Mouse (Mus musculus): ENCODE data around the gene Limch1. TPM values are rescaled to one million over a fixed set of nuclear protein-coding genes. Genes with fewer than 3 reads are reported as not detected.

Limch1 gene
- total and polyA plus RNA-seq, 3 experiments, result 0.05 TPM; not detected in 2

DNA sequence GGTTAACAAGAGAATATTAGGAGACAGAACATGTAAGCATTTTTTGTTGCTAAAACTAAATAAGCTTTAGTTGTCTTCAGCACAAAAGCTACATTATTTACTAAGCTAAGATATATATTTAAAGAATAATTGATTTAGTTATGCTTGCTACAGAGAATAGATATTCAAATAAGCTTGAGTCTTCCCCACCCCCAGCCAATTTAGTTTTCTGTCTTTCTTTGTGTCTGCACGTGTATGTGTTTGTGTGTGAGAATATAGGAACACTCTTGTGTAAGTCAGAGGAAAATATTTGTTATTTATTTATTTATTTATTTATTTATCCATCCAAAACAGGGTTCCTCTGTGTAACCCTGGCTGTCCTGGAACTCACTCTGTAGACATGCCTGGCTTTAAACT is 14.3 kb upstream of the Limch1 start:
- no peaks in the 10 kb centered on the region for H3K27me3 ChIP-seq (replicated peaks)
- no peak overlapping the region for H3K4me3 ChIP-seq (replicated peaks in 1 of 3; ENCODE audit: low read depth in 2 of 3, low read length in 2 of 3, poor library complexity in 1 of 3)
- in situ Hi-C loops (cut with MboI; ENCODE audit: low pct_ligation_motif_present, low pct_unique_long_range_greater_than_20kb, low sequenced_read_pairs) (no loop called here), dilution Hi-C loops (cut with MboI; ENCODE audit: extremely low pct_ligation_motif_present, extremely low pct_unique_long_range_greater_than_20kb, low sequenced_read_pairs) (no loop called here)
- TF ChIP-seq MXI1 (IDR thresholded peaks at IDR 0.05; ENCODE audit: low read depth, low read length) (no peak), CHD2 (IDR thresholded peaks at IDR 0.05; ENCODE audit: low read length) (no peak), CHD1 (IDR thresholded peaks at IDR 0.05; ENCODE audit: low read depth, low read length) (no peak), TCF12 (IDR thresholded peaks at IDR 0.05; ENCODE audit: low read depth, low read length) (no peak), USF2 (conservative IDR thresholded peaks at IDR 0.05; ENCODE audit: low read depth, low read length) (no peak), E2F4 (IDR thresholded peaks at IDR 0.05; ENCODE audit: insufficient replicate concordance, low read depth, low read length) (no peak), RCOR1 (conservative IDR thresholded peaks at IDR 0.05; ENCODE audit: low read depth, low read length) (no peak), MAZ (IDR thresholded peaks at IDR 0.05; ENCODE audit: low read depth, low read length) (no peak), JUN (IDR thresholded peaks at IDR 0.05; ENCODE audit: insufficient read depth, low read depth, low read length) (no peak), ZC3H11A (IDR thresholded peaks at IDR 0.05; ENCODE audit: low read depth, low read length) (no peak), TBP (conservative IDR thresholded peaks at IDR 0.05; ENCODE audit: low read depth, low read length) (no peak), ELF1 (IDR thresholded peaks at IDR 0.05; ENCODE audit: low read depth, low read length) (no peak), MAX (IDR thresholded peaks at IDR 0.05; ENCODE audit: low read length) (no peak), NRF1 (IDR thresholded peaks at IDR 0.05; ENCODE audit: low read depth, low read length) (no peak), MYC (IDR thresholded peaks at IDR 0.05; ENCODE audit: low read depth, low read length) (no peak), GABPA (IDR thresholded peaks at IDR 0.05; ENCODE audit: insufficient replicate concordance, low read depth, low read length) (no peak), UBTF (IDR thresholded peaks at IDR 0.05; ENCODE audit: low read depth, low read length) (no peak), ZMIZ1 (IDR thresholded peaks at IDR 0.05; ENCODE audit: low read depth, low read length) (no peak), JUND (conservative IDR thresholded peaks at IDR 0.05; ENCODE audit: low read depth, low read length) (no peak), RAD21 (IDR thresholded peaks at IDR 0.05; ENCODE audit: low read depth, low read length) (no peak)
- no peak for DNase-seq (ENCODE audit: extremely low read depth)
- no peak overlapping the region for H3K27ac ChIP-seq (ENCODE audit: insufficient read depth, low read depth)
- H3K36me3 ChIP-seq (replicated peaks in 1 of 2; ENCODE audit: control insufficient read depth in 1 of 2, insufficient read depth in 1 of 2, low read length in 1 of 2), result no peaks in the 10 kb centered on the region
- no peaks in the 10 kb centered on the region for H3K79me2 ChIP-seq (replicated peaks; ENCODE audit: control insufficient read depth, extremely low read depth, insufficient read depth, poor library complexity, severe bottlenecking)
- no peak overlapping the region for H3K4me2 ChIP-seq (ENCODE audit: insufficient read depth, low read depth, poor library complexity, severe bottlenecking)
- no peak overlapping the region for H3K9ac ChIP-seq (ENCODE audit: insufficient read depth, low read depth)
- no peaks in the 10 kb centered on the region for H3K9me3 ChIP-seq (replicated peaks; ENCODE audit: low read length)
- H3K4me1 ChIP-seq (ENCODE audit: control insufficient read depth in 1 of 2, insufficient read depth in 2 of 2), result peaks cover 0 to 12% of the 10 kb centered on the region in 2 experiments; a peak in 2 of 4 replicates

DNA sequence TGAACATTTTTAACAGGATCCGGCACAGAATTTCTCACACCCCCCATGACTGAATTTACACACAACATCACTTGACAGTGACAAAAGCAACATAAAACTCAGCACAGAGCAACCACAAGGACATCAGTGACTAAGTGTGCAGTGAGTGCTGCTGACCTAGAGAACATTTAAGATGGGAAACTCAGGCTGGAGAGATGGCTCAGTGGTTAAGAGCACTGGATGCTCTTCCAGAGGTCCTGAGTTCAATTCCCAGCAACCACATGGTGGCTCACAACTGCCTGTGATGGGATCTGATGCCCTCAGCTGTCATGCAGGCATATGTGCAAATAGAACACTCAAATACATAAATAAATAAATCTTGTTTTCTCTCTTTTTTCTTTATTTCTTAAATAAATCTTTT is 12.1 kb upstream of the Limch1 start:
- no peaks in the 10 kb centered on the region for H3K36me3 ChIP-seq (replicated peaks in 1 of 2; ENCODE audit: control insufficient read depth in 1 of 2, insufficient read depth in 1 of 2, low read length in 1 of 2)

More for the DNA sequence above, 12.1 kb upstream of the Limch1 start:
- Histone ChIP-seq H3K9ac (ENCODE audit: insufficient read depth, low read depth) (no peak overlapping the region), H3K27me3 (replicated peaks) (no peaks in the 10 kb centered on the region), H3K9me3 (replicated peaks; ENCODE audit: low read length) (no peaks in the 10 kb centered on the region), H3K4me3 (replicated peaks in 1 of 3; ENCODE audit: low read depth in 2 of 3, low read length in 2 of 3, poor library complexity in 1 of 3) (no peak overlapping the region), H3K4me1 (ENCODE audit: control insufficient read depth in 1 of 2, insufficient read depth in 2 of 2) (peaks cover 0 to 10% of the 10 kb centered on the region in 2 experiments; a peak in 2 of 4 replicates), H3K79me2 (replicated peaks; ENCODE audit: control insufficient read depth, extremely low read depth, insufficient read depth, poor library complexity, severe bottlenecking) (no peaks in the 10 kb centered on the region), H3K4me2 (ENCODE audit: insufficient read depth, low read depth, poor library complexity, severe bottlenecking) (no peak overlapping the region), H3K27ac (ENCODE audit: insufficient read depth, low read depth) (no peak overlapping the region)
- DNase-seq (ENCODE audit: extremely low read depth), result no peak
- in situ Hi-C loops (cut with MboI; ENCODE audit: low pct_ligation_motif_present, low pct_unique_long_range_greater_than_20kb, low sequenced_read_pairs) (no loop called here), dilution Hi-C loops (cut with MboI; ENCODE audit: extremely low pct_ligation_motif_present, extremely low pct_unique_long_range_greater_than_20kb, low sequenced_read_pairs) (no loop called here)
- TF ChIP-seq IRF4 (IDR thresholded peaks at IDR 0.05; ENCODE audit: low read depth, low read length), result no peak
- no peak for TF ChIP-seq E2F4 (IDR thresholded peaks at IDR 0.05; ENCODE audit: insufficient replicate concordance, low read depth, low read length)
- no peak for TF ChIP-seq CTCF (conservative IDR thresholded peaks at IDR 0.05 in 1 of 2, IDR thresholded peaks at IDR 0.05 in 1 of 2; ENCODE audit: low read depth in 2 of 2, low read length in 2 of 2)
- no peak for TF ChIP-seq ZMIZ1 (IDR thresholded peaks at IDR 0.05; ENCODE audit: low read depth, low read length)
- no peak for TF ChIP-seq ELF1 (IDR thresholded peaks at IDR 0.05; ENCODE audit: low read depth, low read length)
- no peak for TF ChIP-seq ZC3H11A (IDR thresholded peaks at IDR 0.05; ENCODE audit: low read depth, low read length)
- TF ChIP-seq CHD1 (IDR thresholded peaks at IDR 0.05; ENCODE audit: low read depth, low read length), result no peak
- TF ChIP-seq MAFK (IDR thresholded peaks at IDR 0.05; ENCODE audit: insufficient replicate concordance, low read length), result no peak
- no peak for TF ChIP-seq POLR2AphosphoS2 (IDR thresholded peaks at IDR 0.05; ENCODE audit: low read depth, low read length)
- TF ChIP-seq USF1 (IDR thresholded peaks at IDR 0.05; ENCODE audit: low read depth, low read length), result no peak
- no peak for TF ChIP-seq UBTF (IDR thresholded peaks at IDR 0.05; ENCODE audit: low read depth, low read length)
- no peak for TF ChIP-seq POLR2A (IDR thresholded peaks at IDR 0.05; ENCODE audit: low read depth, low read length)
- no peak for TF ChIP-seq KAT2A (IDR thresholded peaks at IDR 0.05; ENCODE audit: insufficient replicate concordance, low read length)
- no peak for TF ChIP-seq GABPA (IDR thresholded peaks at IDR 0.05; ENCODE audit: insufficient replicate concordance, low read depth, low read length)
- TF ChIP-seq CHD2 (IDR thresholded peaks at IDR 0.05; ENCODE audit: low read length), result no peak
- no peak for TF ChIP-seq ZNF384 (IDR thresholded peaks at IDR 0.05; ENCODE audit: low read depth, low read length)
